Mouse (Mus musculus): ENCODE measurements around the gene Tspan15.

The Tspan15 gene

DNA sequence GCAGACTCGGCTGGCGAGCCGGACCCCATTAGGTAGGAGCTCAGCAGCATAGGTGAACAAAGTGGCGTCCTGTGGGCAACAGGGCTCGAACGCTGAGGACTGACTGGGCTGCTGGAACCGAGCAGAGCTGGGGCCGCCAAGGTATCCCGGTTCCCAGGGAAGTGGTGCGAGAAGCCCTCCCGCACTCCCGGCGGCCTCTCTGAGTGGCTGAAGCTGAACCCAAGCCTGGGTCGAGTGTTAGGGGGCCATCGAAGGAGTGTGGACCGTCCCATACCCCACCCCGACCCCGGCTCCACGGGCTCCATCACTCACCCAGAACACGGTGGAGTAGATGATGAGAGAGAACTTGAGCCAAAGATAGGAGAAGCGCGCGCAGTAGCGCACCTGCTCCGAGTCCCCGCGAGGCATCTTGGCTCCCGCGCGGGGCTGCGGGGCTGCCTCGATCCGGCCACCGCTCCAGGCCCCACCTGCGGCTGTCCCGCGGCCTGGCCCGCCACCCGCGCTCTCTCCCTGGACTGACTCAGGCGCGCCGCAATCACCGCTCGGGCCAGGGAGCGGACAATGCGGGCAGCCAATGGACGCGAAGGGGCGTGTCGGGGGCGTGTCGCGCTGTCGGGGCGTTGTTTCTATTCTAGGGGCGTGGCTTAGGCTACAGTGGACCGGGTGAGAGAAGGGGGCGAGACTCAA lies at the start of gene Tspan15:
TSS of gene Tspan15 (minus strand) at position 544 of the 687 bp plus-strand sequence.
- DNase-seq (ENCODE audit: low read depth), result peak; percentile 86

DNA sequence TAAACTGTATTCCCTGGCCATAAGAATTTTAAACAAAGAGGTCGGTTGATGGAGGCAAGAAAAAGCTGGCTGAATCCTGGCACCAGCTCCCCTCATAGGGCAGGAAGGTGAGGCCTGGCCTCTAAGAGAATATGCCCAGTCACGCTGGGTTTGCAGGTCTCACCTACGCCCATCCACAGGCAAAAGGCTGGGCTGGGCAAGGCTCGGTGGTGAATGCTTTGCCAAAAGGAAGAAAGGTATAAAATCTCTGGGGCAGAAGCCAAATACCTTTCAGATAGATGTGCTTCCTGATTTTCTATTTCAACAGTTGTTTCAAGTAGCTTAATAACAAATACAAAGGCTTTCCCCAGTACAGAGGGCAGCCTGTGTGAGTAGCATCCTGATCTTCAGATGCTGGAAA lies 48.6 kb upstream of the Tspan15 start:
- DNase-seq (ENCODE audit: low read depth), result no peak

DNA sequence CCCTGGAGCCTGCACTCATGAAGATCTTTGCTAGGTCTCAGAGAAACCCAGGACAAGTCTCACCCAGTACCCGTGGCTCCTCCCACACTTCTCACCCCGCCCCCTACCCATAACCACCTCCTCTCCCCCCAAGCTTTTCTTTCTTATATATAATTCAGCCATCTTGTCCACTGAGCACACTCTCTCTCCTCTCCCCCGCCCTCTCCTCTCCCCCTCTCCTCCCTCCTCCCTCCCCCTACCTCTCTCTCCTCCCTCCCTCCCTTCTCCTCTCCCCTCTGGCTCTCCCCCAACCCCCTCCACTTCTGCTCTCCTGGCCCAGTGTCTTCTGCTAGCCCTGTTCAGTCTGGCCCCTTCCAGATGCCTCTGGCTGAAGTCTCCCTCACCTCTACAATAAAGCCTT lies 48.0 kb upstream of the Tspan15 start:
- DNase-seq (ENCODE audit: low read depth), result no peak

DNA sequence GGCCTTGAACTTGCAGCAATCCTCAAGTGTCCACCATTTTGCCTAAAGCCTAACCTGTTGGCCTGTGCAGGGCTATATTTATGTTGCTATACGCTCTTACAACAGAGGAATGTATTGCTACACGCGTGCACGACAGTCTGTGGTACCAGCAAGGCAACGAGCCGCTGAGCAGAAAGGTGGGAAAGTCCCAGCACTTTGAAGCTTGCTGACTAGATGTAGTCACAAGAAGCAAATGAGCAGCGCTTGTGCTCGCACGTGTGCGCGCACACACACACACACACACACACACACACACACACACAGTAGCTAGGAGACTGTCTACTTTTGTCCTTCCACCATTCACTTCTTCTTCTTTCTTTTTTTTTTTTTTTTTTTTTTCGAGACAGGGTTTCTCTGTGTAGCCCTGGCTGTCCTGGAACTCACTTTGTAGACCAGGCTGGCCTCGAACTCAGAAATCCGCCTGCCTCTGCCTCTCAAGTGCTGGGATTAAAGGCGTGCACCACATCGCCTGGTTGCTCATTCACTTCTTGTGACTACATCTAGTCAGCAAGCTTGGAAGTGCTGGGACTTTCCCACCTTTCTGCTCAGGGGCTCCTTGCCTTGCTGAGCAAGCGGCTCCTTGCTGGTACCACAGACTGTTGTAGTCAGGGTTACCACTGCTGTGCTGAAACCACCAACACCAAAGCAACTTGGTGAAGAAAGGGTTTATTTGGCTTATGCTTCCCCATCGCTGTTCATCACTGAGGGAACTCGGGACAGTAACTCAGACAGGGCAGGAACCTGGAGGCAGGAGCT lies 46.6 kb upstream of the Tspan15 start:
- DNase-seq (ENCODE audit: low read depth), result no peak

DNA sequence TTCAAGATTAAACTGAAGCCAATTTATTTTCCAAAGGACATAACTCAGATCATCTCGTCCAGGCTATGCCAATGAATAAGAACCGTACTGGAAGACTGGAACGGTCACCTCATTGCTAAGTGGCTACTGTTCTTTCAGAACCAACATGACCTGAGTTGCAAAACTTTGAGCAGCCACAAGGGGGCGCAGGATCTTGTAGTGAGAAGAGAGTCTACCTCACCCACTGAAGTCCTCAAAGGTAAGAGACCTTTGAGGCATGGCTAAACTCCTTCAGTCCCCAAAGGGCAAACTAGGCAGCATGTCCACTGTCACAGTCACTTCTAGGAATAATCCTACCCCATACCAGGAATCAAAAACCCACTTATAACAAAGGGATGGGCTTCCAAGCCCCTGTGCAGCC lies 44.2 kb upstream of the Tspan15 start:
- peak; percentile 79 for DNase-seq (ENCODE audit: low read depth)

DNA sequence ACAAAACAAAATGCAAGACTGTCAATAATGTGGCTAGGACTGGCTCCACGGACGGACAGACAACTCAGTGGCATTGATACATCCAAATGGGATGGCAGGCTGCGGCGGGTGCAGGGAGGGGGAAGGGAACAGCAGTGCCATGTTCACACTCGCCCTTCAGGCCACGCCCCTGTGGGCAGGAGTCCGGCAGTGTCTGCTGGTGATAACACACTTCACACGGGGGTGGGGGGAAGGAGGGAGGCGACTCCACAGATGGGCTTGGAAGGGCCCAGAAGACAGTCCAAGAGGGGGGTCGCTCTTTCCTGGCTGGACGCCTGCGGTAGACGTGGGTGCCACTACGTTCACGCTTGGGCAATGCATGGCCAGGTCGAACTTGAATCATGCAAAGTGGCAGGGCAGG lies 38.2 kb upstream of the Tspan15 start:
- no peak for DNase-seq (ENCODE audit: low read depth)

DNA sequence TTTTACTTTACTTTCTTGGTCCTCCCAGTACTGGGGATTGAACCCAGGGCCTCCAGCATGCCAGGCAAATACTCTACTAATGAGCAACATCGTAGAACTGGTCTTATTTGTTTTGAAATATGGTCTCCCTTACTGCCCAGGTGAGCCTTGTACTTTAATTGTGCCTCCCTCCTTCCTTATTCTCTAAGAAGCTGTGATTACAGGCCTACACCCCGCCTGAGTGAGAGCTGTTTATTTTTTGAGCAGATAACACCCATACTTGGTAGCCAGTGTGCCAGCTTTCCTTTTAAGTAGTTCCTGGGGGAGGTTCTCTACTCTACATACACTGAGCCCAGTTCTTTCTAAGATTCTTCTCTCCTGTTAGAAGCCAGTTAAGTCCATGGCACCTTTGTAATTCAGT lies 33.2 kb upstream of the Tspan15 start:
- DNase-seq (ENCODE audit: low read depth), result no peak

DNA sequence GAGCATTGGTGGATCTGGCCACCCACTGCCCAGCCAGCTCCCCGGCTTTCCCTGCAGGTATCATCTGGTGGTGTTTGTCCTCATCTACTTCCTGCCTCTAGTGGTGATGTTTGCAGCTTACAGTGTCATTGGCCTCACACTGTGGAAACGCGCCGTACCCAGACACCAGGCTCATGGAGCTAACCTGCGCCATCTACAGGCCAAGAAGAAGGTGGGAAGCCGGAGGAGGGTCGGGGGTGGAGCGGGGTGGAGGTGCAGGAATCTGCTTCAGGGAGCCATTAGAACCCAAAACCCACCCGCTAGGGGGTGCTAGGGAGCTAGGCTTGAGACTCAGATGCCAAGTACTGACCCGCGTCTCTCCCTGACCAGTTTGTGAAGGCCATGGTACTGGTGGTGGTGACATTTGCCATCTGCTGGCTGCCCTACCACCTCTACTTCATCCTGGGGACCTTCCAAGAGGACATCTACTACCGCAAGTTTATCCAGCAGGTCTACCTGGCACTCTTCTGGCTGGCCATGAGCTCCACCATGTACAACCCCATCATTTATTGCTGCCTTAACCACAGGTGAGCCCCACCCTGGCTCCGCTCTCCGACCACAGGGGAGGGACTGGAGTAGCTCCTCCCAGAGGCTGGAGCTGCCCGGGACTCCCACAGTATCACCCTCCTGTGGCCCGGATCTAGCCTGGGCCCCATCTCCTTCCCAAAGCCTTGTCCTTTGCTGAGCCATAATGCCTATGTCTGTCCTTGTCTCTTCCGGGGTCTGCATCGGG lies 30.2 kb upstream of the Tspan15 start:
- peak; percentile 82 for DNase-seq (ENCODE audit: low read depth)

DNA sequence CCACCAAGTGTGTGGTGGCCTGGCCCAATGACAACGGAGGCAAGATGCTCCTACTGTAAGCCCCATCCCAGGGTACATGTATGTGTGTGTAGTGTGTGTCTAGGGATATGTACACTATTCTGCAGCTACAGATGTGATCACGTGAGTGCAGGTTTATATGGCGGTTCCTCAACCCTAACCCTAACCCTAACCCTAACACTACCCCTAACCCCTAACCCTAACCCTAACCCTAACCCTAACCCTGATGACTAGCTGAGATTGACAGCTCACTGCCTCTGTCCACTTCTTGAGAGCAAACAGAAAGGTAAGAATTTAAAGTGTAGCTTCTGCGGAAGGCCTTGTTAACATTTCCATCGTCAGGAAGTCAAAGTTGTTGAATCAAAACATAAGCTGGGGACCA lies 27.2 kb upstream of the Tspan15 start:
- DNase-seq (ENCODE audit: low read depth), result no peak

DNA sequence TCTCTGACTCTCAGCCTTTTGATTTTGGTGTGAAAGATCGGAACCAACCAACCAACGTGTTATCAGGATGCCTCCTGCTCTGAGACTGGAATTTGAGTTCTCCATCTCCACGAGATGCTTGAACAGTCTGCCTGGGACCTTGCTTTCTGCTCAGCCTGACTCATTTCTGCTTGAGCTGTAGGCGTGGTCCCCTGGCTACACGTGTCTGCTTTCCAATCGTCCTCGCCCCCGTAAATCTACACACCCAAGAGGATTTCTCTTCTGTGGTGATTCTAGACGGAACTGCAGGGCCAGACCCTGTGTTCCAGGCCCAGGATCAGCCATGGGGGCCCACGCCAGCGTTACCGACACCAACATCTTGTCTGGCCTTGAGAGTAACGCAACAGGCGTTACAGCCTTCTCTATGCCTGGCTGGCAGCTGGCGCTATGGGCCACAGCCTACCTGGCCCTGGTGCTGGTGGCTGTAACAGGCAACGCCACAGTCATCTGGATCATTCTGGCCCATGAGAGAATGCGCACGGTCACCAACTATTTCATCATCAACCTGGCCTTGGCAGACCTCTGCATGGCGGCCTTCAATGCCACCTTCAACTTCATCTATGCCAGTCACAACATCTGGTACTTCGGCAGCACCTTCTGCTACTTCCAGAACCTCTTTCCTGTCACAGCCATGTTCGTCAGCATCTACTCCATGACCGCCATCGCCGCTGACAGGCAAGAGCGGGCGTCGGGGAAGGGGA lies 21.6 kb upstream of the Tspan15 start:
- DNase-seq (ENCODE audit: low read depth), result no peak

DNA sequence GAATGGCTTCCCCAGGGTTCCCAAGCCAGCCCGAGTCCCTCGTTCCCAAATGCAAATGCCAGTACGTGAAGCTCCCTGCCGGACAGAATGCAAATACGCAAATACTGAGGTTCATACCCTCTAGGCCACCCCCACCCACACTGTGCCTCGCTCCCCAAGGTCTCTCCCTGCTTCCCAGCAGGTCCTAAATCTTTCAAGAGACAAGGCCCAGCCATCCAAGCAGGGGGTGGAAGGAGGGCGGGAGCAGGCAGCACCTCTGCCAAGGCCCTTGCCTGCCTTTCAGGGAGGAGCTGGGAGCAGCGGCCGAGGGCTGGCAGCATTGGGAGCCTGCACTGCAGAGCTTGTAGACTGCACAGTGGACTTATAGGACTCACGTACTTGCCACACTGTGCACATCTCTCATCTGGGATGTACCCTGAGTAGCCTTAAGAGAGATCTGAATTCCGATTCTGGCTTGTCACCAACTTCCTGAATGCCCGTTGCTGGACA lies 21.0 kb upstream of the Tspan15 start, which contains the start of gene Tacr2:
TSS of gene Tacr2 (plus strand) at position 439 of the 489 bp plus-strand sequence.
- no peak for DNase-seq (ENCODE audit: low read depth)

DNA sequence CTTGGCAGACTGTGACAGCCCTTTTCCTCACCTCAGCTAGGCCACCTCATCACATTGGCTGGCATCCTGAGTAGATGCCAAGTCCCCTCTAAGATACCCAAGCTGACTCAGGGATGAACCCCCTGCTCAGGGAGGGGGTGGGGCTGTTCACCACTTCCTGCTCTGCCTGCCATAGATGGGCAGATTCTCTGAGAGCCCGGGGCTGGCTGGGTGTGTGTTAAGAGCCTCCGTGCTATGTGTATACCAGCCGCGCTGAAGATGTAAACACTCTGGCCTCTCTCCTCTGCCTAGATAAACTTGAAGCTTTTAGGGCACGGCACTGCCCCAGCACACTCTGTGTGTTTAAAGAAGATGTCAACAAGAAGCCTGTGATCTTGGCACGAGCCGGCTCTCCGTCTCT lies 16.8 kb upstream of the Tspan15 start:
- no peak for DNase-seq (ENCODE audit: low read depth)

DNA sequence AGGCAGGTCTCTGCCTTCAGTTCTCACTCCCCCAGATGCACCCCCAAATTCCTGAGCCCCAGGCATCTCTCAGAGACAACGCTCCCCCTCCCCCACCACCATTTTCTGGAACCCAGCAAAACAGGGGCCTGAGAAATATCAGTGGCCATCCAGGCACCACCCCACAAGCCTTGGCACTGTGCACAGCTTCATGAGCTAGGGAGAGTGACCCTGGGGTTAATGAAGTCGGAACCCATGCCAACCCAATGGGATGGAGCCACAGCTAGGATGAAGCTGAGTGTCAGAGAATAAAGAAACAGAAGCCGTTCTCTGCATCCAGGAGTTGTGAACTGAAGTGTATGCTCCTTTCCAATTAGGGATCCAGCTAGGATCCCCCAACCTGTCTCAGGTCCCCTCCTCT lies 16.1 kb upstream of the Tspan15 start:
- no peak for DNase-seq (ENCODE audit: low read depth)

DNA sequence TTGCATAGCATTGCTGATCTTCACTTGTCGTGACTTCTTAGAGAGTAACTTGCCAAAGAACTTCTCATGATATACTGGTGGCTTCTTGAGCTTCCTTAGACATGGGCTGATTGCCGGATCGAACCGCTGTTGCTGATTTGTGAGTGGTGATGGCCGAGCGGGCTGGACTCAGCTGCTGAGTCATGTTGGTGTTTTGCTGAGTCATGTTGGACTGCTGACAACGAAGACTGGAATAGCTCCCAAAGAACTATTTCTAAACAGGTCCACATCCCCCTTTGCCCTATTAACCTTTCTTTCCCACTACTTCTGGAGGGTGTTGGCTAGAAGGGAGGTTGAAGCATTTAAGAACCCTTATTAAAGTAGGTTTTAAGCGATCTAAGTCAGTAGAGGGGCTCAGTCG lies 13.0 kb upstream of the Tspan15 start:
- DNase-seq (ENCODE audit: low read depth), result no peak

DNA sequence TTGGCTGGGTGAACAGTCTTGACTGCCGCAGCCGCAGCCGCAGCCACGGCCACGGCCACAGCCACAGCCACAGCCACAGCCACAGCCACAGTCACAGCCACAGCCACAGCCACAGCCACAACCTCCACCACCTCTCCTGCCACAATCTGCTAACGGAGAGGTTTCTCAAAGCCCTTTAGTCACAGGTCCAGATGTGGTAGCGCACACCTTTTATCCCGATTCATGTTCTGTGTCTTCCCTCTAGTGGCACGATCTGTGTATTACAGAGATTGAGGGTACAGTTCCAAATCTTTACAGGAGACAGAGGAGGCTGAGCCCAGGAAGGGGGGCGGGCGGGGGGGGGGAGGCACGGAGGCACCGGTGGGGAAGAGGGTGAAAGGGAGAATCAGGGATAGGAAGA lies 11.8 kb upstream of the Tspan15 start:
- peak; percentile 69 for DNase-seq (ENCODE audit: low read depth)

DNA sequence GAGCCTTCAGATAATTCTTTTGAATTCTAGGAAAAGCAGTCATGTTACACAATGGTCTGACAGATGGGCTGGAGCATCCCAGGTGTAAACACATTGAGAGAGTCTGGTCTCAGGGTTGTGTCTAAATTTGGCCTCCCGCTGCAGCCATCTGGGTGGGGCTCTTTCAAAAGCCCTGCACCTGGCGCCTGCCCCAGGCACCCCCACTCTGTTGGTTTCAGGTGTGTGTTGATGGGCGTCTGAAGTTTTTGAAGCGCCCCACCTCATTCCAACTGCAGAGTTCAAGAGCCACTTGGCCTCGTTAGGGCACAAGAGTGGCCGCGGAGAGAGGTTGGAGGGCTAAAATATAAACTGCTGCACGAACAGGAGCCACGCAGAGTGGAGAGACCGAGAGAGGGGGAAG lies 11.3 kb upstream of the Tspan15 start:
- DNase-seq (ENCODE audit: low read depth), result no peak

DNA sequence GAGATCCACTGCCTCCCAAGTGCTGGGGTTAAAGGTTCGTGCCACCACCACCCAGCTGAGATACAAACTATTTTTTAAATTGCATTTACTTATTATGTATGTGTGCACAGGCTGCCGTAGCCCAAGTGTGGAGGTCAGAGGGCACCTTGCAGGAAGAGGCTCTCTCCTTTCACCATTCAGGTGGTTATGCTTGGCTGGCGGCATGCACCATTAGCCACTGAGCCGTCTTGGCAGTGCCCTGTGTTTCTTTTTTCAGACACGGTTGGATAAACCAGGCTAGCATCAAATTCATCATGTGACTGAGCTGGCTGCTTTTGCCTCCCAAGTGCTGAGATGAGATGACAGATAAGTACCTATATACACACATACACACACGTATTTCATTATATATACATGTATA lies 8.2 kb upstream of the Tspan15 start:
- DNase-seq (ENCODE audit: low read depth), result no peak

DNA sequence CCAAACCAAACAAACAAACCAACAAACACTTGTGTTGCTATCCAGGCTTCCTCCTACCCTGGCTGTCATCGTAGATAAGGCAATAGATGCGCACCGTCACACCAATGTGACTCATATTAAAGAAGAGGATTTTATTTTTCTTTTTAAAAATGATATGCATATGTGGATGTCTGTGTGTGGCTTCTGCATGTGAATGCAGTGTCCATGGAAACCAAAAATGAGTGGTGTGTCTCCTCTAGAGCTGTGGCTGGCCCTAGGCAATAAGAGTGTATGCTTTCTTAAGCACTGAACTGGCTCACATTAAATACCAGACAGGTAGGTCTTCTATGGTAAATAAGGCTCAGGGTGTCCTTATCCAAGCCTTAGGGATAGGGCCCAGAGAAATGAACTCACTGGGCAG lies 7.6 kb upstream of the Tspan15 start:
- DNase-seq (ENCODE audit: low read depth), result no peak

DNA sequence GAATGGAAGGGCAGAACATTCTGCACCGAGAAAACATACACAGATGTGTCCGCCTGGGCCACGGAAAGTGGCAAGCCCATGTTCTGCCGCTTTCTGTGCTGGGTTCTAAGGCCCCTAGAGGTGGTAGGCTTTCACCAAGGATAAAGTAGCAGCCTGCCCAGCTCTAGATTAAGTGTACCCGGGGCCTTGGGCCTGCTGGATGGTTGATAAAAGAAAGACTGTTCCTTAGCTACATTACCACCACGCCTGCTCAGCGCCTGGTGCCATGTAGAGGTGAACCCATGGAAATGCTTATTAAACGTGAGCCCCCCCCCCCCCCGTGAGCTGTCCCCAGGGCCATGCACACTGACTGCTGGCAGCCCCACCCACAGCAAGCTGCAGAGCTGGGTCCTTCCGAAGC lies 6.2 kb upstream of the Tspan15 start:
- peak; percentile 74 for DNase-seq (ENCODE audit: low read depth)

DNA sequence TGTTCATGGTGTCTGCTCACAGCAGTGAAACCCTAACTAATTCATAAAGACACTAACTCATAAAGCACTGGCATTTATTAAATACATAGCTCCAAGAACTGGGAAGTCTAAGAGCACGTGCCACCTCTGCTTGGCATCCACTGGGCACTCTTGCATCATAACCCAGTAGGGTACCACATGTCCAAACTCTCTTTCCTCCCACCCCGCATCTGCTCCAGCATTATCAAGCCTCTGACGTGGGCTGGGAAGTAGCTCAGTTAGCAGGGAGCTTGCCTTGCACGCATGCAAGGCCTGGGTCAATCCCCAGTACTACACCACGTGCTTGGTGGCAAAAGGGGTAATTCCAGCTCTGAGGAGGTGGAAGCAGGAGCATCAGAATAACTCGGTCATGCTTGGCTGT lies 5.1 kb upstream of the Tspan15 start:
- DNase-seq (ENCODE audit: low read depth), result no peak

DNA sequence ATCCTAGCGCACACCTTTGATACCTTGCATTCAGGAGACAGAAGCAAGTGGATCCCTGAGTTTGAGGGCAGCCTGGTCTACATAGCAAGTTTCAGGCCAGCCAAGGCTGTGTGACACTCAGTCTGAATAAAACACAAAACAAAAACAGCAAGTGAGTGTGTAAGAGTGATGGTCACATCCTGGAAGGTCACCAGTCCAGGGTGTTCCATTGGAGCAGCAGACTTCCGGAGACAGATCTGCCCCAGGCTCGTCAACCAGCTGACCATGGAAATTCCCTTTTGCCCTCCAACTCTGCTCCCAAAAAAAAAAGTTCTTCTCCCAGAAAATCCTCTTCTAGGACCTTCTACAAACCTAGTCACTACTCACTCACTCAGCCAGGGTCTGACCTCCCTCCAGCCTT lies 760 bp upstream of the Tspan15 start:
- no peak for DNase-seq (ENCODE audit: low read depth)

DNA sequence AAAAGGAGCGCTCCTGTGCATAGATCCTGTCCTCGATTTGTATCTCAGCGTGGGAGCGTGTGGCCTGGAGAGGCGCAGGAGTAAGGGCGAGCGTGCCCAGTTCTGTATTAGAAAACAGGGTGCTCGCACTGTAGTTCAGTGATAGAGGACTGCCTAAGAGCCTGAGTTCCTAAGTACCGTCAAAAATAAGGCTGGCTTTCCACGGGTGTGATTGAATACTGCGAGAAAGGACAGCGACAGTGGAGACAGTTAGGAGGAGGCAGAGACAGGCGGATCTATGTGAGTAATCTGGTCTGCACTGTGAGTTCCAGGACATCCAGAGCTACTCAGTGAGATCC lies 313 bp upstream of the Tspan15 start:
- no peak for DNase-seq (ENCODE audit: low read depth)

Data from c-Kit-positive CD71-positive TER-119-negative erythroid progenitor cells, embryonic 14.5 days (primary cell).